Mouse (Mus musculus): ENCODE measurements at regions not wholly inside any gene's neighbourhood (a gene's known extent, or its start where the extent isn't known, plus 50 kb on each side); places are given as distances from the start of the nearest gene placed in this dataset.
A peak's percentile ranks its signal among the peaks of the same experiment; 100 is the strongest.

- no peaks in the 10 kb centered on the region for H3K4me1 ChIP-seq (replicated peaks; ENCODE audit: low read depth, low read length)
- H3K27me3 ChIP-seq (ENCODE audit: insufficient read depth, low read length): 0 out of 2 replicates have a peak, but pooled peaks cover 3% of the 10 kb centered on the region
- H3K4me3 ChIP-seq (replicated peaks; ENCODE audit: low read length): no peak overlapping the region
- H3K9me3 ChIP-seq (ENCODE audit: low read length): no peaks in the 10 kb centered on the region
- H3K36me3 ChIP-seq (ENCODE audit: insufficient read depth, low read length): no peaks in the 10 kb centered on the region
- TF ChIP-seq POU5F1 (IDR thresholded peaks at IDR 0.05; ENCODE audit: borderline replicate concordance, low read length) (no peak), NANOG (IDR thresholded peaks at IDR 0.05; ENCODE audit: borderline replicate concordance, low read length) (no peak), CTCF (conservative IDR thresholded peaks at IDR 0.05; ENCODE audit: low read length) (no peak)
Observed at GRCm38 (mm10) chr1:35400674-35401359, 551.0 kb downstream of the Plekhb2 start.

- H3K36me3 ChIP-seq (ENCODE audit: insufficient read depth, low read length): no peaks in the 10 kb centered on the region
- H3K4me1 ChIP-seq (replicated peaks; ENCODE audit: low read depth, low read length): no peaks in the 10 kb centered on the region
- H3K4me3 ChIP-seq (replicated peaks; ENCODE audit: low read length): no peak overlapping the region
- H3K27me3 ChIP-seq (ENCODE audit: insufficient read depth, low read length): 0 out of 2 replicates have a peak, but pooled peaks cover 3% of the 10 kb centered on the region
- no peak for TF ChIP-seq CTCF (conservative IDR thresholded peaks at IDR 0.05; ENCODE audit: low read length)
- TF ChIP-seq NANOG (IDR thresholded peaks at IDR 0.05; ENCODE audit: borderline replicate concordance, low read length): no peak
- no peak for TF ChIP-seq POU5F1 (IDR thresholded peaks at IDR 0.05; ENCODE audit: borderline replicate concordance, low read length)
- no peaks in the 10 kb centered on the region for H3K9me3 ChIP-seq (ENCODE audit: low read length)
Observed at GRCm38 (mm10) chr1:35402995-35403394, 553.2 kb downstream of the Plekhb2 start.

- no peaks in the 10 kb centered on the region for H3K36me3 ChIP-seq (ENCODE audit: insufficient read depth, low read length)
- H3K4me3 ChIP-seq (replicated peaks; ENCODE audit: low read length): no peak overlapping the region
- H3K9me3 ChIP-seq (ENCODE audit: low read length): no peaks in the 10 kb centered on the region
- TF ChIP-seq POU5F1 (IDR thresholded peaks at IDR 0.05; ENCODE audit: borderline replicate concordance, low read length): no peak
- no peak for TF ChIP-seq CTCF (conservative IDR thresholded peaks at IDR 0.05; ENCODE audit: low read length)
- TF ChIP-seq NANOG (IDR thresholded peaks at IDR 0.05; ENCODE audit: borderline replicate concordance, low read length): no peak
- H3K4me1 ChIP-seq (replicated peaks; ENCODE audit: low read depth, low read length): no peaks in the 10 kb centered on the region
- H3K27me3 ChIP-seq (ENCODE audit: insufficient read depth, low read length): 0 out of 2 replicates have a peak, but pooled peaks cover 3% of the 10 kb centered on the region
Observed at GRCm38 (mm10) chr1:35405418-35405817, 555.6 kb downstream of the Plekhb2 start.

- Histone ChIP-seq H3K36me3 (ENCODE audit: insufficient read depth, low read length) (no peaks in the 10 kb centered on the region), H3K9me3 (ENCODE audit: low read length) (no peaks in the 10 kb centered on the region), H3K4me1 (replicated peaks; ENCODE audit: low read depth, low read length) (no peaks in the 10 kb centered on the region), H3K27me3 (ENCODE audit: insufficient read depth, low read length) (no peaks in the 10 kb centered on the region), H3K4me3 (replicated peaks; ENCODE audit: low read length) (no peak overlapping the region)
- TF ChIP-seq POU5F1 (IDR thresholded peaks at IDR 0.05; ENCODE audit: borderline replicate concordance, low read length) (no peak), NANOG (IDR thresholded peaks at IDR 0.05; ENCODE audit: borderline replicate concordance, low read length) (no peak), CTCF (conservative IDR thresholded peaks at IDR 0.05; ENCODE audit: low read length) (no peak)
Observed at GRCm38 (mm10) chr1:35415646-35416045, 565.9 kb downstream of the Plekhb2 start.

GRCm38 (mm10) chr1:35428126-35428840, 578.5 kb downstream of the Plekhb2 start:
- no peak overlapping the region for H3K4me3 ChIP-seq (replicated peaks; ENCODE audit: low read length)
- H3K9me3 ChIP-seq (ENCODE audit: low read length): 0 out of 2 replicates have a peak, but pooled peaks cover 4% of the 10 kb centered on the region
- H3K27me3 ChIP-seq (ENCODE audit: insufficient read depth, low read length): no peaks in the 10 kb centered on the region
- H3K4me1 ChIP-seq (replicated peaks; ENCODE audit: low read depth, low read length): no peaks in the 10 kb centered on the region
- H3K36me3 ChIP-seq (ENCODE audit: insufficient read depth, low read length): no peaks in the 10 kb centered on the region
- no peak for TF ChIP-seq NANOG (IDR thresholded peaks at IDR 0.05; ENCODE audit: borderline replicate concordance, low read length)
- no peak for TF ChIP-seq POU5F1 (IDR thresholded peaks at IDR 0.05; ENCODE audit: borderline replicate concordance, low read length)
- TF ChIP-seq CTCF (conservative IDR thresholded peaks at IDR 0.05; ENCODE audit: low read length): no peak

- no peak for TF ChIP-seq POU5F1 (IDR thresholded peaks at IDR 0.05; ENCODE audit: borderline replicate concordance, low read length)
- no peak for TF ChIP-seq NANOG (IDR thresholded peaks at IDR 0.05; ENCODE audit: borderline replicate concordance, low read length)
- no peak for TF ChIP-seq CTCF (conservative IDR thresholded peaks at IDR 0.05; ENCODE audit: low read length)
- Histone ChIP-seq H3K4me1 (replicated peaks; ENCODE audit: low read depth, low read length) (no peaks in the 10 kb centered on the region), H3K4me3 (replicated peaks; ENCODE audit: low read length) (no peak overlapping the region), H3K27me3 (ENCODE audit: insufficient read depth, low read length) (no peaks in the 10 kb centered on the region), H3K36me3 (ENCODE audit: insufficient read depth, low read length) (no peaks in the 10 kb centered on the region), H3K9me3 (ENCODE audit: low read length) (0 out of 2 replicates have a peak, but pooled peaks cover 4% of the 10 kb centered on the region)
Observed at GRCm38 (mm10) chr1:35429471-35429870, 579.7 kb downstream of the Plekhb2 start.

GRCm38 (mm10) chr1:35435721-35436120, 585.9 kb downstream of the Plekhb2 start:
- 0 out of 2 replicates have a peak, but pooled peaks cover 4% of the 10 kb centered on the region for H3K9me3 ChIP-seq (ENCODE audit: low read length)

GRCm38 (mm10) chr1:35447345-35447744, 597.6 kb downstream of the Plekhb2 start:
- Histone ChIP-seq H3K27me3 (ENCODE audit: insufficient read depth, low read length) (no peaks in the 10 kb centered on the region), H3K4me1 (replicated peaks; ENCODE audit: low read depth, low read length) (peaks cover 2% of the 10 kb centered on the region)
- 0 out of 2 replicates have a peak, but pooled peaks have one; percentile 19 for TF ChIP-seq CTCF (conservative IDR thresholded peaks at IDR 0.05; ENCODE audit: low read length)
- TF ChIP-seq POU5F1 (IDR thresholded peaks at IDR 0.05; ENCODE audit: borderline replicate concordance, low read length): no peak

More at GRCm38 (mm10) chr1:35435721-35436120, 585.9 kb downstream of the Plekhb2 start:
- no peaks in the 10 kb centered on the region for H3K27me3 ChIP-seq (ENCODE audit: insufficient read depth, low read length)
- peak; percentile 66; the same call in 1 of the 2 replicates for TF ChIP-seq NANOG (IDR thresholded peaks at IDR 0.05; ENCODE audit: borderline replicate concordance, low read length)
- TF ChIP-seq POU5F1 (IDR thresholded peaks at IDR 0.05; ENCODE audit: borderline replicate concordance, low read length): no peak
- H3K4me1 ChIP-seq (replicated peaks; ENCODE audit: low read depth, low read length): peaks cover 4% of the 10 kb centered on the region; the same call in 1 of the 2 replicates
- H3K36me3 ChIP-seq (ENCODE audit: insufficient read depth, low read length): no peaks in the 10 kb centered on the region
- no peak overlapping the region for H3K4me3 ChIP-seq (replicated peaks; ENCODE audit: low read length)

More at GRCm38 (mm10) chr1:35447345-35447744, 597.6 kb downstream of the Plekhb2 start:
- Histone ChIP-seq H3K36me3 (ENCODE audit: insufficient read depth, low read length) (no peaks in the 10 kb centered on the region), H3K4me3 (replicated peaks; ENCODE audit: low read length) (no peak overlapping the region), H3K9me3 (ENCODE audit: low read length) (no peaks in the 10 kb centered on the region)

All from E14TG2a.4 (cell line).